Mouse (Mus musculus): ENCODE data around the gene Tgfa.

- TF ChIP-seq RAD21 (IDR thresholded peaks at IDR 0.05; ENCODE audit: low read depth, low read length) (no peak), CTCF (IDR thresholded peaks at IDR 0.05 in 2 of 3, conservative IDR thresholded peaks at IDR 0.05 in 1 of 3; ENCODE audit: control insufficient read depth in 1 of 3, insufficient read depth in 1 of 3, low read depth in 2 of 3, low read length in 3 of 3, poor library complexity in 1 of 3, severe bottlenecking in 1 of 3) (no peak), ZC3H11A (IDR thresholded peaks at IDR 0.05; ENCODE audit: low read depth, low read length) (no peak)
Measured at GRCm38 (mm10) chr6:86219494-86219893, 24.5 kb downstream of the Tgfa start.

All from MEL (cell line).